ENCODE assay signal across 9 mouse cellular contexts in genomic region chr16:92415702-92416118, GRCm38 (mm10). TPM values are rescaled to one million over a fixed set of nuclear protein-coding genes. Genes with fewer than 3 reads are reported as not detected.
A peak's percentile ranks its signal among the peaks of the same experiment; 100 is the strongest.
DNase-seq lines count a peak whose midpoint lies in the region; ATAC-seq and TF ChIP-seq lines count a peak whose summit lies in the region.
"Had no signal": no experiment of that assay in that cellular context is flagged by ENCODE, and none has a peak within 500 bp of the region (broad histone marks: within the 10 kb centered on the region; RNA-seq: fewer than 3 reads in every experiment).

No protein-coding gene starts in this region.

- peak; percentile 75 for DNase-seq in kidney, postnatal 0 days (ENCODE audit: low spot score)
- DNase-seq in kidney, adult 9 months = no peak
- DNase-seq in brain, adult 2 months (ENCODE audit: low read depth, low spot score) = peak; percentile 49
- DNase-seq in retina, postnatal 1 day = no peak
- DNase-seq in adrenal gland, postnatal 10 days = no peak

- no peak overlapping the region for H3K9ac ChIP-seq in kidney, postnatal 0 days (ENCODE audit: low read depth, low read length)
- peak overlapping the region; percentile 51 for H3K9ac ChIP-seq in heart, embryonic 14.5 days (ENCODE audit: low read length)
- H3K9ac ChIP-seq in midbrain, embryonic 16.5 days (ENCODE audit: low read depth, low read length) = no peak overlapping the region
- H3K9ac ChIP-seq: midbrain, embryonic 12.5 days had no signal

- WGBS in kidney, postnatal 0 days = 30% methylated on average over 7 of the region's 7 CpGs
- WGBS in heart, embryonic 14.5 days = 14% methylated on average over 7 of the region's 7 CpGs
- WGBS in macrophage (ENCODE audit: missing documents) = 6% methylated on average over 7 of the region's 7 CpGs
- WGBS in midbrain, embryonic 16.5 days = 47% methylated on average over 7 of the region's 7 CpGs

- H3K79me2 ChIP-seq in macrophage (ENCODE audit: inconsistent target) = no peaks in the 10 kb centered on the region

- no peaks in the 10 kb centered on the region for H3K36me3 ChIP-seq in kidney, postnatal 0 days (ENCODE audit: insufficient read depth, low read length)
- H3K36me3 ChIP-seq in heart, embryonic 14.5 days (ENCODE audit: control insufficient read depth, insufficient read depth, low read length) = no peaks in the 10 kb centered on the region; the same call in 1 of the 2 replicates
- H3K36me3 ChIP-seq in macrophage (ENCODE audit: inconsistent target) = no peaks in the 10 kb centered on the region
- H3K36me3 ChIP-seq in midbrain, embryonic 16.5 days (ENCODE audit: control insufficient read depth, insufficient read depth, low read length) = no peaks in the 10 kb centered on the region

- no peaks in the 10 kb centered on the region for H3K9me3 ChIP-seq in kidney, postnatal 0 days (replicated peaks; ENCODE audit: low read length)
- no peaks in the 10 kb centered on the region for H3K9me3 ChIP-seq in heart, embryonic 14.5 days (ENCODE audit: control insufficient read depth, low read length)
- no peaks in the 10 kb centered on the region for H3K9me3 ChIP-seq in midbrain, embryonic 16.5 days (replicated peaks; ENCODE audit: control insufficient read depth, low read length, poor library complexity, severe bottlenecking)
- H3K9me3 ChIP-seq: midbrain, embryonic 12.5 days had no signal

- no peak for TF ChIP-seq CTCF in kidney, postnatal 0 days (IDR thresholded peaks at IDR 0.05; ENCODE audit: low read depth)

- H3K27ac ChIP-seq in kidney, postnatal 0 days = peak overlapping the region; percentile 66; the same call in 1 of the 2 replicates
- peak overlapping the region; percentile 60 to 74 for H3K27ac ChIP-seq in heart, embryonic 14.5 days (replicated peaks in 1 of 2; ENCODE audit: control insufficient read depth in 1 of 2, insufficient read depth in 1 of 2, low read depth in 2 of 2, low read length in 2 of 2)
- H3K27ac ChIP-seq in macrophage = peak overlapping the region; percentile 85
- H3K27ac ChIP-seq in midbrain, embryonic 16.5 days (ENCODE audit: low read length) = no peak overlapping the region
- H3K27ac ChIP-seq: midbrain, embryonic 12.5 days had no signal

- no peak overlapping the region for H3K4me3 ChIP-seq in kidney, postnatal 0 days (replicated peaks; ENCODE audit: low read depth, low read length)
- no peak overlapping the region for H3K4me3 ChIP-seq in heart, embryonic 14.5 days (ENCODE audit: control insufficient read depth in 1 of 2, insufficient read depth in 1 of 2, low read depth in 1 of 2, low read length in 2 of 2)
- H3K4me3 ChIP-seq in macrophage (ENCODE audit: inconsistent target) = peak overlapping the region; percentile 5; the same call in 1 of the 2 replicates
- H3K4me3 ChIP-seq in midbrain, embryonic 16.5 days (ENCODE audit: low read depth, low read length) = no peak overlapping the region
- H3K4me3 ChIP-seq: midbrain, embryonic 12.5 days had no signal

- H3K4me2 ChIP-seq in kidney, postnatal 0 days (ENCODE audit: low read length) = no peak overlapping the region
- H3K4me2 ChIP-seq in heart, embryonic 14.5 days (ENCODE audit: low read length) = peak overlapping the region; percentile 27; the same call in 1 of the 2 replicates
- no peak overlapping the region for H3K4me2 ChIP-seq in midbrain, embryonic 16.5 days (ENCODE audit: low read length)
- H3K4me2 ChIP-seq: midbrain, embryonic 12.5 days had no signal

- H3K27me3 ChIP-seq in kidney, postnatal 0 days (ENCODE audit: insufficient read depth, low read length) = no peaks in the 10 kb centered on the region
- H3K27me3 ChIP-seq in heart, embryonic 14.5 days (ENCODE audit: control insufficient read depth, insufficient read depth, low read length) = no peaks in the 10 kb centered on the region
- no peaks in the 10 kb centered on the region for H3K27me3 ChIP-seq in midbrain, embryonic 16.5 days (ENCODE audit: control insufficient read depth, insufficient read depth, low read depth, low read length)
- H3K27me3 ChIP-seq: midbrain, embryonic 12.5 days had no signal

- H3K4me1 ChIP-seq in kidney, postnatal 0 days (replicated peaks; ENCODE audit: insufficient read depth, low read length) = peaks cover 17% of the 10 kb centered on the region
- H3K4me1 ChIP-seq in heart, embryonic 14.5 days (ENCODE audit: control insufficient read depth in 2 of 2, insufficient read depth in 2 of 2, low read length in 2 of 2) = peaks cover 29 to 50% of the 10 kb centered on the region in 2 experiments
- peaks cover 8% of the 10 kb centered on the region for H3K4me1 ChIP-seq in midbrain, embryonic 16.5 days (ENCODE audit: control insufficient read depth, insufficient read depth, low read length)

- ATAC-seq in kidney, postnatal 0 days (replicated peaks; ENCODE audit: low FRiP score, low read depth) = no peak
- 0 out of 2 replicates have a peak, but pooled peaks have one; percentile 51 for ATAC-seq in heart, embryonic 14.5 days (ENCODE audit: insufficient number of reproducible peaks, insufficient read depth, low FRiP score, low read depth)
- no peak for ATAC-seq in midbrain, embryonic 16.5 days

RNA-seq across cellular contexts. Expression of gene Rcan1, which starts 55.0 kb away (rescaled TPM):
- 37.9 and 38.8 TPM in 2 replicates for polyA plus RNA-seq in kidney, postnatal 0 days (2015; fragmentation: Nextera tagmentation; extraction: Ambion mirVana)
- 105 TPM in 2 replicates for polyA plus RNA-seq in heart, embryonic 14.5 days (2014; fragmentation: Nextera tagmentation; extraction: Ambion mirVana)
- total RNA-seq in macrophage (2018; cell fraction: chromatin; rRNA removed) = 100 to 1,000 TPM in 6 of 26 experiments, 10 to 100 TPM in 7, 1 to 10 TPM in 13; 2.6 to 320 (median 10.4) TPM
- total RNA-seq in macrophage (2018; cell fraction: cytosol; rRNA removed) = 100 to 1,000 TPM in 5 of 26 experiments, 10 to 100 TPM in 21; 13.9 to 374 (median 26.6) TPM
- 100 to 1,000 TPM in 8 of 26 experiments, 10 to 100 TPM in 15, 1 to 10 TPM in 3; 7.8 to 467 (median 26.1) TPM for total RNA-seq in macrophage (2018; cell fraction: nucleus; rRNA removed)
- 27.6 to 35.2 TPM (median 30.7 TPM) in 3 replicates for polyA plus RNA-seq in macrophage (2018)
- 76.3 and 80.8 TPM in 2 replicates for polyA plus RNA-seq in midbrain, embryonic 16.5 days (2015; fragmentation: Nextera tagmentation; extraction: Ambion mirVana)
- 10 to 100 TPM; 21.7 to 22.2 TPM for total RNA-seq in adrenal gland, postnatal 10 days (2021)

RNA-seq across cellular contexts. Expression of gene Kcne1, which starts 56.4 kb away (rescaled TPM):
- 12.2 and 13.1 TPM in 2 replicates for polyA plus RNA-seq in kidney, postnatal 0 days (2015; fragmentation: Nextera tagmentation; extraction: Ambion mirVana)
- 192 and 199 TPM in 2 replicates for polyA plus RNA-seq in heart, embryonic 14.5 days (2014; fragmentation: Nextera tagmentation; extraction: Ambion mirVana)
- not detected for total RNA-seq in macrophage (2018; cell fraction: chromatin; rRNA removed)
- not detected for total RNA-seq in macrophage (2018; cell fraction: cytosol; rRNA removed)
- total RNA-seq in macrophage (2018; cell fraction: nucleus; rRNA removed) = not detected
- polyA plus RNA-seq in macrophage (2018) = not detected in 3 replicates
- polyA plus RNA-seq in midbrain, embryonic 16.5 days (2015; fragmentation: Nextera tagmentation; extraction: Ambion mirVana) = not detected in 2 replicates
- not detected for total RNA-seq in adrenal gland, postnatal 10 days (2021)
- polyA plus RNA-seq: midbrain, embryonic 12.5 days had no signal

Comparison
In these comparisons a context has a peak if more than half of its experiments do, and no peak if none do; other contexts are left out.
1. DNase-seq: peak in kidney, postnatal 0 days (single experiment) and brain, adult 2 months (single experiment); none in kidney, adult 9 months (single experiment), retina, postnatal 1 day (single experiment) and adrenal gland, postnatal 10 days (single experiment).
2. RNA of gene Kcne1, which starts 56.4 kb away (polyA plus RNA-seq): 192 to 199 TPM in heart, embryonic 14.5 days; 12.2 to 13.1 TPM in kidney, postnatal 0 days, not detected in midbrain, embryonic 16.5 days and not detected in macrophage; every median in the first group is over 10 times any median in the second.